In genomic region chr12:78778423-78779067, GRCm38 (mm10) we compare ENCODE assay signal across 19 mouse cellular contexts. TPM values are rescaled to one million over a fixed set of nuclear protein-coding genes. Genes with fewer than 3 reads are reported as not detected.
DNase-seq lines count a peak whose midpoint lies in the region; ATAC-seq and TF ChIP-seq lines count a peak whose summit lies in the region.
"Had no signal": no experiment of that assay in that cellular context is flagged by ENCODE, and none has a peak within 500 bp of the region (broad histone marks: within the 10 kb centered on the region; RNA-seq: fewer than 3 reads in every experiment).

No protein-coding gene starts in this region.

- H3K9me3 ChIP-seq in forebrain, embryonic 12.5 days: no peaks in the 10 kb centered on the region
- H3K9me3 ChIP-seq in forebrain, embryonic 11.5 days (ENCODE audit: control insufficient read depth, low read length): no peaks in the 10 kb centered on the region
- no peaks in the 10 kb centered on the region for H3K9me3 ChIP-seq in midbrain, embryonic 12.5 days
- no peaks in the 10 kb centered on the region for H3K9me3 ChIP-seq in midbrain, embryonic 14.5 days (ENCODE audit: control insufficient read depth, low read length)
- no peaks in the 10 kb centered on the region for H3K9me3 ChIP-seq in hindbrain, embryonic 13.5 days
- no peaks in the 10 kb centered on the region for H3K9me3 ChIP-seq in neural tube, embryonic 12.5 days
- H3K9me3 ChIP-seq: limb, embryonic 13.5 days; liver, embryonic 15.5 days; megakaryocyte, embryonic 14.5 days had no signal

- peaks cover 19% of the 10 kb centered on the region for H3K4me1 ChIP-seq in forebrain, embryonic 12.5 days
- H3K4me1 ChIP-seq in forebrain, embryonic 11.5 days (replicated peaks; ENCODE audit: control insufficient read depth, insufficient read depth, low read length): peaks cover 10% of the 10 kb centered on the region
- H3K4me1 ChIP-seq in midbrain, embryonic 12.5 days: peaks cover 16% of the 10 kb centered on the region
- H3K4me1 ChIP-seq in midbrain, embryonic 14.5 days (ENCODE audit: control insufficient read depth, insufficient read depth, low read length): no peaks in the 10 kb centered on the region
- peaks cover 8% of the 10 kb centered on the region for H3K4me1 ChIP-seq in hindbrain, embryonic 13.5 days (replicated peaks)
- 0 out of 2 replicates have a peak, but pooled peaks cover 11% of the 10 kb centered on the region for H3K4me1 ChIP-seq in neural tube, embryonic 12.5 days
- H3K4me1 ChIP-seq in cerebellum, adult 2 months (ENCODE audit: control insufficient read depth, insufficient read depth, low read length): no peaks in the 10 kb centered on the region
- H3K4me1 ChIP-seq: liver, embryonic 15.5 days had no signal

- DNase-seq in forebrain, embryonic 11.5 days (ENCODE audit: low spot score): no peak
- DNase-seq in midbrain, embryonic 14.5 days: no peak
- no peak for DNase-seq in cerebellum, adult 2 months
- DNase-seq in frontal cortex, postnatal 14 days (ENCODE audit: low spot score in 2 of 2): no peak
- DNase-seq: adrenal gland, adult 2 months; cerebellum, adult 18-20 months; forebrain, postnatal 0 days; gastrocnemius, postnatal 25 days; heart, postnatal 4 days; kidney, adult 8-10 months had no signal

- no peak overlapping the region for H3K4me2 ChIP-seq in forebrain, embryonic 12.5 days
- H3K4me2 ChIP-seq in forebrain, embryonic 11.5 days (ENCODE audit: low read depth, low read length, severe bottlenecking): no peak overlapping the region
- H3K4me2 ChIP-seq in midbrain, embryonic 12.5 days (replicated peaks): no peak overlapping the region
- H3K4me2 ChIP-seq in midbrain, embryonic 14.5 days (ENCODE audit: low read length): no peak overlapping the region
- peak overlapping the region; percentile 13; the same call in 1 of the 2 replicates for H3K4me2 ChIP-seq in hindbrain, embryonic 13.5 days
- H3K4me2 ChIP-seq in neural tube, embryonic 12.5 days (replicated peaks): 0 out of 2 replicates have a peak overlapping the region, but pooled peaks have one; percentile 12
- H3K4me2 ChIP-seq: heart, embryonic 11.5 days; limb, embryonic 13.5 days; liver, embryonic 15.5 days had no signal

- 51% methylated on average over 4 of the region's 4 CpGs for WGBS in forebrain, embryonic 12.5 days
- 50% methylated on average over 4 of the region's 4 CpGs for WGBS in forebrain, embryonic 11.5 days
- WGBS in midbrain, embryonic 12.5 days: 46% methylated on average over 4 of the region's 4 CpGs
- WGBS in midbrain, embryonic 14.5 days: 46% methylated on average over 4 of the region's 4 CpGs
- WGBS in hindbrain, embryonic 13.5 days: 50% methylated on average over 4 of the region's 4 CpGs
- WGBS in neural tube, embryonic 12.5 days: 49% methylated on average over 4 of the region's 4 CpGs
- 67% methylated on average over 4 of the region's 4 CpGs for WGBS in cerebellum, adult 2 months

- H3K4me3 ChIP-seq in forebrain, embryonic 12.5 days (replicated peaks): no peak overlapping the region
- H3K4me3 ChIP-seq in forebrain, embryonic 11.5 days (ENCODE audit: low read depth, low read length): no peak overlapping the region
- no peak overlapping the region for H3K4me3 ChIP-seq in midbrain, embryonic 12.5 days
- no peak overlapping the region for H3K4me3 ChIP-seq in midbrain, embryonic 14.5 days (replicated peaks; ENCODE audit: low read depth, low read length)
- H3K4me3 ChIP-seq in hindbrain, embryonic 13.5 days: no peak overlapping the region
- no peak overlapping the region for H3K4me3 ChIP-seq in neural tube, embryonic 12.5 days
- H3K4me3 ChIP-seq in cerebellum, adult 2 months (replicated peaks; ENCODE audit: insufficient read depth, low read depth, low read length): no peak overlapping the region
- H3K4me3 ChIP-seq: left cerebral cortex, adult 2 months; limb, embryonic 13.5 days; liver, embryonic 15.5 days; megakaryocyte, embryonic 14.5 days had no signal

- no peaks in the 10 kb centered on the region for H3K36me3 ChIP-seq in forebrain, embryonic 12.5 days (replicated peaks)
- H3K36me3 ChIP-seq in forebrain, embryonic 11.5 days (ENCODE audit: control insufficient read depth, insufficient read depth, low read length): no peaks in the 10 kb centered on the region
- no peaks in the 10 kb centered on the region for H3K36me3 ChIP-seq in midbrain, embryonic 12.5 days
- H3K36me3 ChIP-seq in midbrain, embryonic 14.5 days (ENCODE audit: control insufficient read depth, insufficient read depth, low read length): no peaks in the 10 kb centered on the region
- no peaks in the 10 kb centered on the region for H3K36me3 ChIP-seq in hindbrain, embryonic 13.5 days
- peaks cover 2% of the 10 kb centered on the region; the same call in 1 of the 2 replicates for H3K36me3 ChIP-seq in neural tube, embryonic 12.5 days
- H3K36me3 ChIP-seq: limb, embryonic 13.5 days; liver, embryonic 15.5 days had no signal

- ATAC-seq in forebrain, embryonic 12.5 days (ENCODE audit: low FRiP score): no peak
- ATAC-seq in forebrain, embryonic 11.5 days (replicated peaks; ENCODE audit: low FRiP score): no peak
- ATAC-seq in midbrain, embryonic 12.5 days (ENCODE audit: low FRiP score, low read depth): no peak
- no peak for ATAC-seq in midbrain, embryonic 14.5 days (ENCODE audit: low FRiP score, low TSS enrichment)
- ATAC-seq in hindbrain, embryonic 13.5 days (ENCODE audit: low FRiP score): no peak
- no peak for ATAC-seq in neural tube, embryonic 12.5 days (ENCODE audit: low FRiP score, low read depth)
- ATAC-seq: forebrain, postnatal 0 days had no signal

- H3K27ac ChIP-seq in forebrain, embryonic 12.5 days: peak overlapping the region; percentile 31; the same call in 1 of the 2 replicates
- H3K27ac ChIP-seq in forebrain, embryonic 11.5 days (ENCODE audit: low read depth, low read length): no peak overlapping the region; the same call in 1 of the 2 replicates
- peak overlapping the region; percentile 15 for H3K27ac ChIP-seq in midbrain, embryonic 12.5 days (replicated peaks)
- no peak overlapping the region for H3K27ac ChIP-seq in midbrain, embryonic 14.5 days (replicated peaks; ENCODE audit: low read depth, low read length)
- peak overlapping the region; percentile 40; the same call in 1 of the 2 replicates for H3K27ac ChIP-seq in hindbrain, embryonic 13.5 days
- H3K27ac ChIP-seq in neural tube, embryonic 12.5 days: no peak overlapping the region
- no peak overlapping the region for H3K27ac ChIP-seq in cerebellum, adult 2 months (ENCODE audit: insufficient read depth, low read length)
- H3K27ac ChIP-seq: left cerebral cortex, adult 2 months; limb, embryonic 13.5 days; liver, embryonic 15.5 days had no signal

- H3K9ac ChIP-seq in forebrain, embryonic 12.5 days: no peak overlapping the region
- H3K9ac ChIP-seq in forebrain, embryonic 11.5 days (ENCODE audit: low read length): no peak overlapping the region
- H3K9ac ChIP-seq in midbrain, embryonic 12.5 days (replicated peaks): no peak overlapping the region
- no peak overlapping the region for H3K9ac ChIP-seq in midbrain, embryonic 14.5 days (replicated peaks; ENCODE audit: low read length)
- no peak overlapping the region for H3K9ac ChIP-seq in hindbrain, embryonic 13.5 days
- no peak overlapping the region for H3K9ac ChIP-seq in neural tube, embryonic 12.5 days
- H3K9ac ChIP-seq: forebrain, postnatal 0 days; limb, embryonic 13.5 days; liver, embryonic 15.5 days had no signal

- TF ChIP-seq POLR2A in cerebellum, adult 2 months (IDR thresholded peaks at IDR 0.05; ENCODE audit: borderline replicate concordance, insufficient read depth, low read length): no peak

- H3K27me3 ChIP-seq in forebrain, embryonic 12.5 days: no peaks in the 10 kb centered on the region
- no peaks in the 10 kb centered on the region for H3K27me3 ChIP-seq in forebrain, embryonic 11.5 days (ENCODE audit: control insufficient read depth, insufficient read depth, low read length)
- no peaks in the 10 kb centered on the region for H3K27me3 ChIP-seq in midbrain, embryonic 12.5 days
- no peaks in the 10 kb centered on the region for H3K27me3 ChIP-seq in midbrain, embryonic 14.5 days (ENCODE audit: control insufficient read depth, insufficient read depth, low read length)
- H3K27me3 ChIP-seq in hindbrain, embryonic 13.5 days: no peaks in the 10 kb centered on the region
- H3K27me3 ChIP-seq in neural tube, embryonic 12.5 days (replicated peaks): no peaks in the 10 kb centered on the region
- no peaks in the 10 kb centered on the region for H3K27me3 ChIP-seq in cerebellum, adult 2 months (ENCODE audit: control insufficient read depth, insufficient read depth, low read length)
- H3K27me3 ChIP-seq: limb, embryonic 13.5 days; liver, embryonic 15.5 days; megakaryocyte, embryonic 14.5 days had no signal

- TF ChIP-seq CTCF in cerebellum, adult 2 months (IDR thresholded peaks at IDR 0.05; ENCODE audit: borderline replicate concordance, insufficient read depth, low read depth, low read length): no peak

RNA-seq across cellular contexts. Expression of gene Mpp5, which starts 29.8 kb away (rescaled TPM):
- 26.2 and 30.3 TPM in 2 replicates for polyA plus RNA-seq in forebrain, embryonic 12.5 days (2016; fragmentation: Nextera tagmentation; extraction: Ambion mirVana)
- polyA plus RNA-seq in forebrain, embryonic 11.5 days (2014; fragmentation: Nextera tagmentation; extraction: Ambion mirVana): 20.4 and 26.5 TPM in 2 replicates
- 24.0 and 24.2 TPM in 2 replicates for polyA plus RNA-seq in midbrain, embryonic 12.5 days (2016; fragmentation: Nextera tagmentation; extraction: Ambion mirVana)
- polyA plus RNA-seq in midbrain, embryonic 14.5 days (2014; fragmentation: Nextera tagmentation; extraction: Ambion mirVana): 16.0 and 19.5 TPM in 2 replicates
- polyA plus RNA-seq in hindbrain, embryonic 13.5 days (2015; fragmentation: Nextera tagmentation; extraction: Ambion mirVana): 18.8 and 21.7 TPM in 2 replicates
- 22.2 and 23.8 TPM in 2 replicates for polyA plus RNA-seq in neural tube, embryonic 12.5 days (2016; fragmentation: Nextera tagmentation; extraction: Ambion mirVana)
- 14.0 and 14.6 TPM in 2 replicates for polyA plus RNA-seq in cerebellum, adult 2 months (2012; rRNA removed)

Comparison
In these comparisons a context has a peak if more than half of its experiments do, and no peak if none do; other contexts are left out.
1. H3K27ac ChIP-seq: peak in forebrain, embryonic 12.5 days (single experiment), midbrain, embryonic 12.5 days (single experiment) and hindbrain, embryonic 13.5 days (single experiment); none in forebrain, embryonic 11.5 days (single experiment), midbrain, embryonic 14.5 days (single experiment), neural tube, embryonic 12.5 days (single experiment) and cerebellum, adult 2 months (single experiment).
2. H3K4me2 ChIP-seq: peak in hindbrain, embryonic 13.5 days (single experiment) and neural tube, embryonic 12.5 days (single experiment); none in forebrain, embryonic 12.5 days (single experiment), forebrain, embryonic 11.5 days (single experiment), midbrain, embryonic 12.5 days (single experiment) and midbrain, embryonic 14.5 days (single experiment).